Mouse (Mus musculus) embryonic fibroblast, embryonic 13.5 days (primary cell): Measurements from ENCODE around the gene B830017H08Rik. TPM values are rescaled to one million over a fixed set of nuclear protein-coding genes. Genes with fewer than 3 reads are reported as not detected.

Source experiments
- H3K27ac ChIP-seq: 2 replicates; pipeline ENCODE4 v1.5.1; 2012; ENCODE audit warnings: low read length, control low read depth, inconsistent platforms; ENCODE audit not compliant: insufficient read depth
- H3K4me1 ChIP-seq: 2 replicates; pipeline ENCODE4 v1.6.1; 2011; ENCODE audit warnings: low read length; ENCODE audit not compliant: control insufficient read depth, insufficient read depth
- H3K4me3 ChIP-seq: 2 replicates; pipeline ENCODE4 v1.5.1; 2011; ENCODE audit warnings: mild to moderate bottlenecking, control low read depth, low read length; ENCODE audit not compliant: insufficient read depth
- CTCF ChIP-seq: IDR thresholded peaks from 2 replicates; pipeline ENCODE4 v1.5.1; 2011; ENCODE audit warnings: mild to moderate bottlenecking, control low read depth, low read length, moderate library complexity, borderline replicate concordance; ENCODE audit not compliant: insufficient read depth
- POLR2A ChIP-seq: IDR thresholded peaks from 2 replicates; pipeline ENCODE4 v1.6.1; 2011; ENCODE audit warnings: low read depth, mild to moderate bottlenecking, control low read depth, low read length, moderate library complexity
- polyA plus RNA-seq: library from polyadenylated mRNA; stranded (reverse); fragments of >200 nt; gene quantifications from 2 replicates; pipeline ENCODE4 v1.2.4, GENCODE M21; 2011; ENCODE audit warnings: low read depth; ENCODE audit not compliant: missing spikeins, insufficient read length

B830017H08Rik gene
- polyA plus RNA-seq, 1 experiment, result not detected

- Histone ChIP-seq H3K27ac (peak overlapping the region; percentile 52), H3K4me3 (no peak overlapping the region), H3K4me1 (peaks cover 42% of the 10 kb centered on the region)
- no peak for TF ChIP-seq POLR2A
- TF ChIP-seq CTCF, result no peak
These were observed 25.5 kb upstream of the B830017H08Rik start for GRCm38 (mm10) chr16:17807192-17808009.

GRCm38 (mm10) chr16:17809125-17809524 lies 23.8 kb upstream of the B830017H08Rik start:
- Histone ChIP-seq H3K27ac (peak overlapping the region; percentile 86), H3K4me1 (peaks cover 36% of the 10 kb centered on the region), H3K4me3 (no peak overlapping the region)
- no peak for TF ChIP-seq POLR2A
- no peak for TF ChIP-seq CTCF

- TF ChIP-seq CTCF, result no peak
- no peak for TF ChIP-seq POLR2A
- no peak overlapping the region for H3K4me3 ChIP-seq
- peak overlapping the region; percentile 86 for H3K27ac ChIP-seq
- H3K4me1 ChIP-seq, result peaks cover 34% of the 10 kb centered on the region
These were observed 23.2 kb upstream of the B830017H08Rik start for GRCm38 (mm10) chr16:17809711-17810110.

- TF ChIP-seq CTCF (no peak), POLR2A (no peak)
- peaks cover 23% of the 10 kb centered on the region for H3K4me1 ChIP-seq
- H3K4me3 ChIP-seq, result no peak overlapping the region
- no peak overlapping the region for H3K27ac ChIP-seq
These were observed 20.8 kb upstream of the B830017H08Rik start for GRCm38 (mm10) chr16:17812120-17812519.

GRCm38 (mm10) chr16:17813173-17813572 lies 19.7 kb upstream of the B830017H08Rik start:
- TF ChIP-seq CTCF (no peak), POLR2A (no peak)
- Histone ChIP-seq H3K27ac (no peak overlapping the region), H3K4me3 (no peak overlapping the region), H3K4me1 (peaks cover 22% of the 10 kb centered on the region)

- peaks cover 3% of the 10 kb centered on the region for H3K4me1 ChIP-seq
- peak overlapping the region; percentile 19 for H3K4me3 ChIP-seq
- H3K27ac ChIP-seq, result no peak overlapping the region
- peak; percentile 96 for TF ChIP-seq CTCF
- TF ChIP-seq POLR2A, result peak; percentile 59
These were observed 17.2 kb upstream of the B830017H08Rik start for GRCm38 (mm10) chr16:17815411-17816402.

GRCm38 (mm10) chr16:17816528-17816927 lies 16.4 kb upstream of the B830017H08Rik start:
- H3K27ac ChIP-seq, result no peak overlapping the region

GRCm38 (mm10) chr16:17826500-17826899 lies 6.4 kb upstream of the B830017H08Rik start:
- no peaks in the 10 kb centered on the region for H3K4me1 ChIP-seq
- H3K27ac ChIP-seq, result no peak overlapping the region
- TF ChIP-seq POLR2A, result no peak
- no peak for TF ChIP-seq CTCF
- H3K4me3 ChIP-seq, result no peak overlapping the region

More at GRCm38 (mm10) chr16:17816528-17816927, 16.4 kb upstream of the B830017H08Rik start:
- H3K4me1 ChIP-seq, result no peaks in the 10 kb centered on the region; the same call in 1 of the 2 replicates
- no peak overlapping the region for H3K4me3 ChIP-seq
- no peak for TF ChIP-seq POLR2A
- no peak for TF ChIP-seq CTCF

GRCm38 (mm10) chr16:17828229-17828628 lies 4.7 kb upstream of the B830017H08Rik start:
- Histone ChIP-seq H3K27ac (no peak overlapping the region), H3K4me3 (no peak overlapping the region), H3K4me1 (no peaks in the 10 kb centered on the region)
- TF ChIP-seq POLR2A, result no peak
- TF ChIP-seq CTCF, result no peak

- no peak overlapping the region for H3K27ac ChIP-seq
- TF ChIP-seq CTCF, result no peak
- TF ChIP-seq POLR2A, result no peak
- no peaks in the 10 kb centered on the region for H3K4me1 ChIP-seq
- no peak overlapping the region for H3K4me3 ChIP-seq
These were observed 4.1 kb upstream of the B830017H08Rik start for GRCm38 (mm10) chr16:17828867-17829266.
